Mouse (Mus musculus) adrenal gland, postnatal 10 days (tissue): ENCODE measurements around the gene Ptpn21. TPM values are rescaled to one million over a fixed set of nuclear protein-coding genes. Genes with fewer than 3 reads are reported as not detected.

ENCODE experiments used
- DNase-seq: peaks from one replicate; pipeline ENCODE4 v3.0.0; 2021; ENCODE audit warnings: mixed read lengths
- long read RNA-seq, 2 experiments: library from polyadenylated mRNA; stranded (forward); transcript quantifications; one replicate each; pipeline ENCODE4 v2.0.0; 2021
- total RNA-seq, 2 experiments: library from RNA; stranded (reverse); gene quantifications; 2 replicates each; pipeline ENCODE4 v1.2.3; 2021

Gene Ptpn21
- 10 to 100 TPM; 17.5 to 22.7 TPM for total RNA-seq
- long read RNA-seq, experiment 1, partial matches to known transcripts = 5 of 5 reads
- long read RNA-seq, experiment 1, other reads (novel, unspliced or antisense) = 0 of 5 reads
- long read RNA-seq, experiment 2, partial matches to known transcripts = 1 of 3 reads
- long read RNA-seq, experiment 2, other reads (novel, unspliced or antisense) = 2 of 3 reads

DNA sequence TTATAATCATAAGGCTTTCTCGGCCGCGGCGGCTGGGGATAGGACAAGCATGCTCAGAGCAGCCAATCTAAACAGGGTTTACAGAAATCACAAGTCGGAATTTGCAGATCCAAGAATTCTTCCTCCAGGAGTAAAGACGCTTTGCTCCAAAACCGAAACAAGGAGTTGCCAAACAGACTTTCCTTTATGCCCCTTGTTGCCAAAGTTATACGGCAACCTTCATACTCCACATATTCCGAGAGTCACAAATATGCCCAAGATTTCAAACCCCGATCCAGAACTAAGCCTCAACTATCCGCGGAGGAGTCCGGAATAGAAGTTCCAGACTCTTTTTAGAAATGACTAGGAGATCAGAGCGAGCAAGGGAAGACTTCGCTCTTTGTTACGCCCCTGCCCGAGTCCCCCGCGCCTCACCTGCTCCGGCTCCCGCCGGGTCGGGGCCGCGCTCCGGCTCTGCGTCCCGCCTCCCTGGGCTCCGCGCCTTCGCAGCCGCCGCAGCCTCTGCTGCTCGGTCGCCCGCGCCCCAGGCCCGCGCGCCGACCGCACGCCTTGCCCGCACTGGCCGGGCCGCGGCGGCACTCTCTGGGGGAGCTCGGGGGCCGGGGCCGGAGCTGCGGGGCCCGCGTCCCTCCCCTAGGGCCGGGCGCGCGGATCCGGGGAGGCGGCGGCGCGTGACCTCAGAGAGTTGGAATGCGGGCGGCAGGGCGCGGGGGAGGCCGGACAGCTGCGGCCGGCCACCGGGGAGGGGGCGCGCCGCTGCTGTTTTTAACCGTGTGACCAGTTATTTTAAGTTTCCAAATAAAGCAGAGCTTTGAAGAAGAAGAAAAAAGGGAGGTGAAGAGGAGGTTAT is at the start of gene Ptpn21:
Gene Ptpn21 (minus strand): TSS at position 455 of the 850 bp plus-strand sequence.
- DNase-seq = peak; percentile 82

DNA sequence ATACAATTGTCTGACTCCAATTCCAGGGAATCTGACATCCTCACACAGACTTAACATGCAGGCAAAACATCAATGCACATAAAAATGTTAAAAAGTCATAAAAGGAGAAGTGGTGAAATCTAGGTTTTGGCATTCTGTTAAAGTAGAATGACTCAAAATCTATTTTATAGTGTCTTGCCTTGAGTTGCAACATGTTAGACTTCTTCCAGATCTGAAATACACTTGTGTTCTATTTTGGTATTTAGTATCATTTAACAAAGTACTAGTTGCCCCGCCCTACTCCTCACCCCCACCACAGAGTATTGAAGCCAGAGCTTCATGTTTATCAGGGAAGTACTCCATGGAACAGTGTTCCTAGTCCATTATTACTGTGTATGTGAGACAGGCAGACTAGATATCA is 47.0 kb upstream of the Ptpn21 start:
- no peak for DNase-seq

- peak; percentile 25 for DNase-seq
These were observed 41.9 kb upstream of the Ptpn21 start for GRCm38 (mm10) chr12:98779148-98779547.

- no peak for DNase-seq
These were observed 40.3 kb upstream of the Ptpn21 start for GRCm38 (mm10) chr12:98777509-98777908.

DNA sequence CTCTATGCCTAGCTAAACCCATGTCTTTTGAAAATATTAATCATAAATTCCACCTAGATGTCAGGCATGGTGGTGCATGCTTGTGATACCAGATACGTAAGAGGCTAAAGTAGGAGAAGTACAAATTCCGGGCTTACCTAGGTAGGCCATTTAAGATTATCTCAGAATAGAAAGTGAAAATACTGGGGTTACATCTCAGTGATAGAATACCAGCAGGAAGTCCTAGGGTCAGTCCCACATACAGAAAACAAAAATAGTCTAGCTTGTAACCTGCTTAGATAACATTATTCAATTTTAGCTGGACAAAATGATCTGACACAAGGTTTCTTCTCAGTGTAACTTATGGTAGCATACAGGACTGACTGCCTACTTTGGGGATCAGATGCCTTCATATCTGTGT is 29.0 kb upstream of the Ptpn21 start:
- no peak for DNase-seq

GRCm38 (mm10) chr12:98759700-98760099 is 22.5 kb upstream of the Ptpn21 start:
- no peak for DNase-seq

GRCm38 (mm10) chr12:98757636-98758035 is 20.4 kb upstream of the Ptpn21 start:
- DNase-seq = no peak

DNA sequence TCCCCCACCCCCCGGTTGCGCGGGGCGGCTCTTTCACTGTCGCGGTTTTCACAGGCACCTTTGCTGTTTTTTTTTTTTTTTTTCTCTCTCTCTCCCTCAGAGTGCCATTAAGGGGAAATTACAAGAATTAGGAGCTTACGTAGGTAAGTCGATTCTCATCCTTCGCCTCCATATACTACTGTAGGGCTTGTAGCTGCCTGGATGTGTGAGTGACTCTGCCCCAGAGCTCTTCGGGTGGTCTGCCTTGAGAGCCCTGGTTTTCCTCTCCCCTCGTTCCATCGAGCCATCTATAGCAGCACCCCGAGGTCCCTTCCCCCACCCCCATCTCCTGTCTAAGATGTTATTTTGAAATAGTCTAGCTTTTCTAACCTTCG is 10.2 kb upstream of the Ptpn21 start:
- DNase-seq = peak; percentile 32

- peak; percentile 96 for DNase-seq
These were observed 9.7 kb upstream of the Ptpn21 start, which contains the start of gene Zc3h14 for GRCm38 (mm10) chr12:98746746-98747379. Gene Zc3h14, plus strand, starts transcription at chr12:98746964.

GRCm38 (mm10) chr12:98746131-98746530 is 8.9 kb upstream of the Ptpn21 start:
- DNase-seq = peak; percentile 74

DNA sequence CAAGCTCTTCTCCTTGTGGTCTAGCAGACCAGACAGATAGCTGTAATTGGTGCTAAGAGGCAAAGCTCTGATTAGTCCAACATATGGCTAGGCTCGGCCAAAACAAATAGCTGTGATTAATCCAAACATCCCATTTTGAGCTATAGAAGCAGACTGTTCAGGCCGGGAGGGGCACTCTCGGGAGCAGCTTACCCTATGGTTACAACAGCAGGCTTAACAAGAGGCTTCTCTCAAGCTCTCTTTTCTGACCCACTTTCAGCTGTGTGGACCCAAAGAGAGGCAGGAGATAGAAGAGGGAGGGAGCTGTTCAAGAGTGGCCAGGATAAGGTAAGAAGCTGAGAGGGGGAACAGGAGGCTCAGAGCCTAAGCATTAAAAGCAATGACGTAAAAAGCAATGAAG is 8.4 kb upstream of the Ptpn21 start:
- no peak for DNase-seq

DNA sequence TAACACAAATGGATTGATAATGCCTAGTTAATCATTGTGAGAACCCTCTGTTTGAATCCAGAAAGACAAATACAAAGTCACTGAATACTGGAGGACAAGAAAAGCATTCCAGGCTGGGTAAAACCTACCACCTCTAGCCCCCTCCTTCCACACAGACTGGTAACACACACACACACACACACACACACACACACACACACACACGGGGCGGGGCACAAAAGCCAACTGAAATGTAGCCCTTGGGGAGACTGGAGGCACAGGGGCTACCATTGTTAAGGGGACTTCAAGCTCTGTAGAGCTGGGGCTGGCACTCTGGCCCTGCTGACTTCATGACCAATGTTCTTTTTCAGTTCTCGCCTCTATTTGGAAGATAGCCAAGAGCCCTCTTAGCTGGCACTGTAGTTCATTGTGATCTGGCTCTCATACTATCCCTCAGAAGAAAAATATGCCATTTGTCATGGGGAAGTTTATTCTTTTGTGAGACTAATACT is 3.9 kb upstream of the Ptpn21 start:
- no peak for DNase-seq

DNA sequence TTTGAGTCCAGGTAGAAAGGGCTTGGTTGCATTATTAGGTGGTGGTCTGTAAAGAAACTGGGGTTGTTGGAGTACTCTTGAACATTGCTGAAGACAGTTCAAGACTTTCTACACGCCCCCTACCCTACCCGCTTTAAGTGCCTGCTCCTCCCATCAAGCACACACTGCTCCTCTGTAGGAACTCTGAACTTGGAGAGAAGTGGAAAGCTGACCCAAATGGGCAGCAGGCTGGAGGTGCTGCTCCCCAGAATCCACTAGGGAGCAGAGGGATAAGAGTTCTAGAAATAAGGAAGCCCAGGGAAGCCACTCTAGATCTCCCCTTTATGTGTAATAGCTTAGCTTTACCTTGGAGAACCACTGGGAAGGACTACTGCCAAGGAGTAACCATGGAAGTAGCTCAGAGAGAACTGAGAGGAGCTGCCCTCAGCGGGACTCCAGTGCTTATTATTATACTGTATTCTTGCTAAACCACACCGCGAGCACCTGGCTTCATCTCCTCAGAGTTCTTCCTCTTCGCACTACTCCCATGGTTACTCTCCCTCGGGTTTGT is 671 bp upstream of the Ptpn21 start:
- peak; percentile 25 for DNase-seq

DNA sequence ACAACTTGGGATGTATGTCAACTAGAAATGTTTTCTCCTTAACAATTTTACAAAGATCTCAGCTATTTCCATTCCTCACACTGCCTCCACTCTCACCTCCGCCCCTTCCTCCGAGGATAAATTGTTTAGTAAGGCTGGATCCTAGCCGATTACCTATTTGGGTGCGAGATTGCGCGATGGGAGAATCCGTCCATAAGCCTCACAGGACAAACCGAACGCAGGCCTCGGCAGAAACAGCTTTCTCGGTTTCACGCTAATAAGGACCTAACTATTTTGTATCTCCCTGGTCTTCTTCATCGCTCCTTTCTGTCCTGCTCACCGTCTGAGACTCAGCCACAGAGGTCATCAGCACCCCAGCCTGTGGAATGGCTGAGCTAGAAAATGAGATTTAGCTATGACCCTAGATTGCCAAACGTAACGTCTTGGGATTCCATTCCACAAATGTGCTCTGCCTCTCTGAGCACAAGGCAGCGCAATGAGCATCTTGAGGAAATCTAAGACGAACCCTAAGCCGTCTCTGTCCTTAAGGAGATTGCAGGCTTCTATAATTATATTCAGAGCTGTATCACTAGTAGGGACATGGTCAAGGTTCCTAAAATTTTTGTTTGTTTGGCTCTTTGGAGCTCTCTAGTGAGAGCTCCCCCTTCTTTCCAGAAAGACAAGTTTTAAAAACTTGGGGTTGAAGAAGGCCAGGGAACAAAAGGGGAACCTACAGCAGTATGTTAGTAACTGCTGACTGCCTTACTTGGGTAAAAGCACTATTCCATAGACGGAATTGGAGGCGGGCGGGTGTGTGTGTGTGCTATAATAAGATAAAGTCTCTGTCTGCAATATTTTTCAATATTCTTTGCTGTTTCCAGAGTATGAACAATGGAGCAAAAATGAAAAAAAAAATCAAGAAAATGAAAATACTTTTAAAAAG is 2.1 kb downstream of the Ptpn21 start:
- DNase-seq = no peak

DNA sequence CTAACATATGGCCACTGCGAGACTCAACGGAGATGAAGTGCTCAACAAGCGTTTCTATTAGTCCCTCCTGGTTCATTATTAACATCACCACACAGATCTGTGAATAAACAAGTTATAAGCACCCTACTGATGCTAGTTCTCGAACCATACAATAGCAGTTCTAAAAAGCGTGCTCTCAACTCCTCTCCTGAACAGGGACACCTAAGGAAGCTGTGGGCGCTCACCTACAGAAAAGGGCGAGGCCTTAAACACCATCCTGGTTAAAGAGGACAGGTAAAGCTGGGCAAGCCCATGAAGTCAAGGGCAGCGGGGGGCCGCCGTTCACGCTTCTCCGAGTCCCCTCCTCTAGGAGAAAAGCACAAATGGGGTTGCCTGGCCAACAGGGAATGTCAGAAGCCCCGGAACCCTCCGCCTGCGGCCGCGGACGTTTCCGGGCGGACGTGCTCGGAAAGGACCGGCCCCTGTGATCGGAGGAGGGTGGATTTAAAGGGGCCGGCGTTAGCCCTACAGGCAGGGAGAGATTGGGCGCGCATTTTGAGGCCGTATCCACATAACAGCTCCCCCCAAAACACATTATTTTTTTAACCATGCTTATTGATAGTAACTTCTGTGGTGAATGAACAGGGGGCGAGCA is 2.8 kb downstream of the Ptpn21 start:
- peak; percentile 95 for DNase-seq

DNA sequence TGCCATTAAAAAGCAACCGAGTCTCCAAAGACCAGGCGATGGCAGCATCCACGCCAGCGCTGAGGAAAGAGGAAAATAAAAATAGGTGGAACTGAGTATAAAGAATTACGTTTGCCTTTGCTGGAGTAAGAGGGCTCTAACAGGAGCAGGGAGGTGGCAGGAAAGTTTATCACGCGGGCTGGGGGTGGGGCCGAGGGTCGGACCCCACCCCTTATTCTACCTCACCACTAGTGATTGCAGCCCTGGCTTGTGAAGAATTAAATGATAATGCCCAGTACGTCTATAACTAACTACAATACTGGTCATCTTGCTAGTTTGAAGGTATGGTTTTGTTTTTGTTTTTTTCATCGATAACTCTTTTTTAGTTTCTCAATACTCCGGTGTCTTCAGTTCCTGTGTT is 3.4 kb downstream of the Ptpn21 start:
- DNase-seq = no peak

- no peak for DNase-seq
These were observed 4.0 kb downstream of the Ptpn21 start for GRCm38 (mm10) chr12:98733165-98733564.

GRCm38 (mm10) chr12:98730682-98731081 is 6.5 kb downstream of the Ptpn21 start:
- no peak for DNase-seq

DNA sequence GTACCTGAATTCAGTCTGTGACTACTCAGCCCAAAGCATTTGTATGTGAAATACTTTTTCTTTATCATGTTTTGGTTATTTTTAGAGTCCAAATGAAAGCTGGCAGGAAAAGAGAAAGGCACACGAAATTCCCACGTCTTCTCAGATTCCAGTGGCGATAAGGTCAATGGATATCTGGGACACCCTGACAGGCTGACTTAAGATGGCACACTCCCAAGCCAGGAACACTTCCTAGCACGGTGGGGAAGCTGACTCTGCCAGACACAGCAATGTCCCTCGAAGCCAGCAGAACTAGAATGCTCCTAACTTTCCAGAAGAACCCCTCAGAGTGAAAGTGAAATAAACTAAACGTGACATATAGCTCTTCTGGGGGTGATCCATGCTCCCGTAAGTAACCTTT is 10.0 kb downstream of the Ptpn21 start:
- no peak for DNase-seq

DNA sequence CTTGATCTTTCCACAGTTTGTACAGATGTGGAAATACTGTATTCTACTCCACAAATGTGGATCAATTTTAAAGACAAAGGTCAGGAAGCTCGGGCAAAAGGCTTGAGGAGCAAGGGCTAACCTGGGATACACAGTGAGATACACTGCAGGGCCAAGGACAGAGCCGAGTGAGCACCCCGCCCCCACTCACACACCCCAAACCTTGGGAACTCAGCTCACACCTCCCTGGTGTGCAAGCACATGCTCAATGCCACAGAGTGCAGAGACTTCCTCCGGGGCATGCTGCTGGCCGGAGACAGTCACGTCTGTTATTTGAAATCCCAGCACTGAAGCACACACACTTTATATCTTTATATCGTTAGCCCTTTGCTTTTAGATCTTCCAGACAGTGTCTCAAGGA is 11.1 kb downstream of the Ptpn21 start:
- no peak for DNase-seq

DNA sequence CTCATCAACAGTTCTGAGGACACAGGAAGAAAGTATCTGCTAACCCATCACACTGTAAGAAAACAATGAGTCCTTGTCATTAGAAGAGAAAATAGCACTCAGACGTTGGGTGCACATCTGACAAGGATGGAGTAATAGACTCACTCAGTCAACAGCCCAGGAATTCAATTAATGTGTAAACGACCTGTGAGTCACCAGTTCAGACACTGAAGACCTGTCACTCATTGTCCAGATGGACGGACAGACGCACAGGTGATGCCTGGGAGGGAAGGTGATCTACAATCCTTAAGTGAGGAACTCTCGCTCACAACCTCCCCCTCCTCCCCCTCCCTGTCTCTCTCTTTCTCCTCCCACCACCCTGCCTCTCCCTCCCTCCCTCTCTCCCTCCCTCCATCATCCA is 12.2 kb downstream of the Ptpn21 start:
- no peak for DNase-seq
